Mouse (Mus musculus): ENCODE data around the gene Rbx1.

DNA sequence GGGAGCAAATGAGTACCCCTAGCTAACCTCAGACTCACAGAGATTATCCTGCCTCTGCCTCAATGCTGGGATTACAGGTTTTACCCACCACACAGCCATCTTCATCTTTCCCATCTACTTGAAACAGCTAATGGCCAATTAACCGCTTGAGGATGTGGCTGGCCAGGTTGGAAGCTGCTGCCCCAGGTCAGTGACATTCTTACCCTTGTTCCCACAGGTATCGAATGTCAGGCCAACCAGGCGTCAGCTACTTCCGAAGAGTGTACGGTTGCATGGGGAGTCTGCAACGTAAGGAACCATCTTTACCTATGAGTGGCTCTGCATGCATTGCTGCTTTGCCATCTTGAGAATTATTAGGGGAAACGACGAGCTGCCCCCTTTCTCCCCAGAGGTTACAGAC lies 4.6 kb downstream of the Rbx1 start:
- TF ChIP-seq CTCF (IDR thresholded peaks at IDR 0.05; ENCODE audit: insufficient read depth, low read depth, low read length) (no peak), POLR2A (IDR thresholded peaks at IDR 0.05; ENCODE audit: insufficient read depth, low read depth, low read length) (no peak)

All from olfactory bulb, adult 2 months (tissue).